Mouse (Mus musculus) cerebellum, postnatal 4 days (tissue): ENCODE data around the gene Slc39a11.

Source experiments
- DNase-seq, 2 experiments: peaks; one replicate each; pipeline ENCODE4 v3.0.0; 2022; ENCODE audit warnings: low spot score in 2 of 2, mixed read lengths in 1 of 2

Slc39a11 gene

GRCm38 (mm10) chr11:113539502-113540209, 110.2 kb downstream of the Slc39a11 start:
- DNase-seq = peak; percentile 47 to 90

GRCm38 (mm10) chr11:113539079-113539478, 110.8 kb downstream of the Slc39a11 start:
- no peak for DNase-seq

GRCm38 (mm10) chr11:113538406-113538917, 111.4 kb downstream of the Slc39a11 start:
- DNase-seq = no peak

- no peak for DNase-seq
Observed at GRCm38 (mm10) chr11:113537715-113538114, 112.2 kb downstream of the Slc39a11 start.

- DNase-seq = no peak
Observed at GRCm38 (mm10) chr11:113537199-113537586, 112.7 kb downstream of the Slc39a11 start.

GRCm38 (mm10) chr11:113536308-113537198, 113.3 kb downstream of the Slc39a11 start:
- no peak for DNase-seq

- no peak for DNase-seq
Observed at GRCm38 (mm10) chr11:113534341-113534740, 115.5 kb downstream of the Slc39a11 start.

- DNase-seq = no peak
Observed at GRCm38 (mm10) chr11:113533931-113534330, 115.9 kb downstream of the Slc39a11 start.

- no peak for DNase-seq
Observed at GRCm38 (mm10) chr11:113528391-113528790, 121.5 kb downstream of the Slc39a11 start.

GRCm38 (mm10) chr11:113525731-113526130, 124.1 kb downstream of the Slc39a11 start:
- DNase-seq = no peak

- DNase-seq = peak in 1 of 2 experiments; percentile 48
Observed at GRCm38 (mm10) chr11:113522726-113523125, 127.2 kb downstream of the Slc39a11 start.

- peak in 1 of 2 experiments; percentile 54 for DNase-seq
Observed at GRCm38 (mm10) chr11:113521469-113522190, 128.2 kb downstream of the Slc39a11 start.

GRCm38 (mm10) chr11:113520851-113521461, 128.9 kb downstream of the Slc39a11 start:
- DNase-seq = no peak

- no peak for DNase-seq
Observed at GRCm38 (mm10) chr11:113520373-113520772, 129.5 kb downstream of the Slc39a11 start.

- no peak for DNase-seq
Observed at GRCm38 (mm10) chr11:113519973-113520372, 129.9 kb downstream of the Slc39a11 start.

GRCm38 (mm10) chr11:113518176-113518575, 131.7 kb downstream of the Slc39a11 start:
- no peak for DNase-seq

- no peak for DNase-seq
Observed at GRCm38 (mm10) chr11:113516156-113516555, 133.7 kb downstream of the Slc39a11 start.

- no peak for DNase-seq
Observed at GRCm38 (mm10) chr11:113512976-113513375, 136.9 kb downstream of the Slc39a11 start.

- DNase-seq = no peak
Observed at GRCm38 (mm10) chr11:113512150-113512549, 137.7 kb downstream of the Slc39a11 start.

GRCm38 (mm10) chr11:113510969-113511625, 138.8 kb downstream of the Slc39a11 start:
- no peak for DNase-seq

GRCm38 (mm10) chr11:113510249-113510648, 139.6 kb downstream of the Slc39a11 start:
- DNase-seq = no peak
